Mouse (Mus musculus) ES-E14 (cell line): ENCODE data around the gene Abcc10. TPM values are rescaled to one million over a fixed set of nuclear protein-coding genes. Genes with fewer than 3 reads are reported as not detected.

Source experiments
- DNase-seq: peaks from one replicate; pipeline ENCODE4 v3.0.0-alpha.2; 2013; ENCODE audit warnings: low read depth, low spot score
- H3K27ac ChIP-seq: 2 replicates; pipeline ENCODE4 v1.5.1; 2012; ENCODE audit warnings: low read depth, mild to moderate bottlenecking, low read length, moderate library complexity, mixed read lengths; ENCODE audit not compliant: poor library complexity, insufficient read depth, severe bottlenecking
- H3K36me3 ChIP-seq: 2 replicates; pipeline ENCODE4 v1.6.1; 2012; ENCODE audit warnings: mild to moderate bottlenecking, low read length, moderate library complexity, mixed read lengths; ENCODE audit not compliant: control insufficient read depth, poor library complexity, insufficient read depth, severe bottlenecking
- H3K4me1 ChIP-seq, 2 experiments: fragments of 150-350 bp in 1 of 2; sonication (generic) in 1 of 2; 2 replicates each; pipeline ENCODE4 v1.6.1; 2012; ENCODE audit warnings: low read length in 2 of 2, mild to moderate bottlenecking in 1 of 2, mixed read lengths in 1 of 2; ENCODE audit not compliant: control insufficient read depth in 2 of 2, insufficient read depth in 2 of 2, poor library complexity in 1 of 2
- H3K4me3 ChIP-seq, 2 experiments: fragments of 150-350 bp in 1 of 2; sonication (generic) in 1 of 2; 2 replicates each; pipeline ENCODE4 v1.5.1; 2012; ENCODE audit warnings: low read length in 2 of 2, low read depth in 1 of 2, mild to moderate bottlenecking in 1 of 2, mixed read lengths in 1 of 2; ENCODE audit not compliant: insufficient read depth in 1 of 2, poor library complexity in 1 of 2, severe bottlenecking in 1 of 2
- H3K9ac ChIP-seq: 2 replicates; pipeline ENCODE4 v1.6.1; 2012; ENCODE audit warnings: low read depth, mild to moderate bottlenecking, low read length, mixed read lengths; ENCODE audit not compliant: poor library complexity, insufficient read depth, severe bottlenecking
- H3K9me3 ChIP-seq: fragments of 150-350 bp; sonication (generic); 2 replicates; pipeline ENCODE4 v1.6.1; 2012; ENCODE audit warnings: low read depth, mild to moderate bottlenecking, low read length; ENCODE audit not compliant: control insufficient read depth, insufficient read depth
- CHD2 ChIP-seq: IDR thresholded peaks from 2 replicates; pipeline ENCODE4 v1.6.1; 2014; ENCODE audit warnings: mild to moderate bottlenecking, low read depth, low read length, inconsistent platforms
- HCFC1 ChIP-seq: IDR thresholded peaks from 2 replicates; pipeline ENCODE4 v1.6.1; 2012; ENCODE audit warnings: low read length, inconsistent platforms, borderline replicate concordance; ENCODE audit not compliant: insufficient read depth
- MAFK ChIP-seq: IDR thresholded peaks from 2 replicates; pipeline ENCODE4 v1.6.1; 2014; ENCODE audit warnings: mild to moderate bottlenecking, low read depth, low read length, inconsistent platforms; ENCODE audit not compliant: insufficient read depth
- ZC3H11A ChIP-seq: IDR thresholded peaks from 2 replicates; pipeline ENCODE4 v1.6.1; 2012; ENCODE audit warnings: low read depth, mild to moderate bottlenecking, inconsistent platforms, low read length, borderline replicate concordance
- ZNF384 ChIP-seq: IDR thresholded peaks from 2 replicates; pipeline ENCODE4 v1.6.1; 2012; ENCODE audit warnings: low read depth, low read length, inconsistent platforms
- in situ Hi-C, 2 experiments: fragments of 600-800 bp; cut with MboI; formaldehyde crosslinking; loops; one replicate each; pipeline ENCODE4 v1.15.1; 2025; ENCODE audit warnings: low sequenced_read_pairs in 2 of 2, inconsistent platforms in 1 of 2; ENCODE audit not compliant: unreplicated experiment in 2 of 2
- total RNA-seq: library from RNA; depleted of rRNA; stranded (reverse); fragments of 300-350 nt; gene quantifications from 2 replicates; pipeline ENCODE4 v1.2.3, GENCODE M21; 2012

Gene Abcc10
- total RNA-seq, 1 experiment = 17.2 TPM

DNA sequence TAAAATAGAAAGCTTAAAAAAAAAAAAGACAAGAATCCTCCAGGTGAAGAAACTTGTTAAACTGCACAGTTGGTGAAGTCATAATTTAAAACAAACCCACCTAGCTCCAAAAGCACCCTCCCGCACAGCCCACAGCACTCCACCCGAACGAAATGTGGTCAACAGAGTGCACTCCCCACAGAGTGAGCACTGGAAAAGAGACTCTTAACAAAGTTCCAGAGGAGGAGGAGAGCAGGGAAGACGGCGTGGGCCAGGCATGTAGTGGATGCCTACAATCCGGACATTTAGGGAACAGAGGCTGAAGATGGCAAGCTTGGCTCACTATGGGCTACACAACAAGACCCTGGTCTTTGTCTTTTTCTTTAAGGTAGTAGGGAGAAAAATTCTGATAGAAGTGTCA lies 53.1 kb downstream of the Abcc10 start:
- H3K9ac ChIP-seq = no peak overlapping the region
- peaks cover 39% of the 10 kb centered on the region for H3K36me3 ChIP-seq
- no peak overlapping the region for H3K27ac ChIP-seq

DNA sequence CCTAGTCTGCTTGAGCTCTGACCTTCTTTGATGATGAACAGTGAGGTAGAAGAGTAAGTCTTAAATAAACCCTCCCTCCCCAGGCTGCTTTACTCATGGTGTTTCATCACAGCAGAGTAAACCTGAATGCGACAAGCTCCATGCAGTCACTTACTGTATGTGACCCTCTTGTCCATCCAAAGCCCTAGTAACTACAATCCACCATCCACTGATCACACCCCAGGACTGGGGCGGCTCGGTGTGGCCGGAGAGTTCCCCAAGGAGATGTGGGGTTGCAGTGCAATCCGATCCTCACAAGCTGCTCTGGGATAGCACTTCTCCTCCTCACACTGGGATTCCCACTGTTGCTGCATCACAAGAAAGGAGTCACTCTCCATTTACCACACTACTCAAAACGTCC lies 53.7 kb downstream of the Abcc10 start:
- Histone ChIP-seq H3K36me3 (peaks cover 44% of the 10 kb centered on the region), H3K27ac (no peak overlapping the region)

More for the DNA sequence above, 53.1 kb downstream of the Abcc10 start:
- Histone ChIP-seq H3K9me3 (no peaks in the 10 kb centered on the region), H3K4me3 (no peak overlapping the region), H3K4me1 (peaks cover 0 to 8% of the 10 kb centered on the region in 2 experiments; a peak in 1 of 4 replicates)
- TF ChIP-seq ZNF384 (no peak), CHD2 (no peak), MAFK (no peak), HCFC1 (no peak), ZC3H11A (no peak)
- DNase-seq = no peak
- in situ Hi-C loops = no loop called here

DNA sequence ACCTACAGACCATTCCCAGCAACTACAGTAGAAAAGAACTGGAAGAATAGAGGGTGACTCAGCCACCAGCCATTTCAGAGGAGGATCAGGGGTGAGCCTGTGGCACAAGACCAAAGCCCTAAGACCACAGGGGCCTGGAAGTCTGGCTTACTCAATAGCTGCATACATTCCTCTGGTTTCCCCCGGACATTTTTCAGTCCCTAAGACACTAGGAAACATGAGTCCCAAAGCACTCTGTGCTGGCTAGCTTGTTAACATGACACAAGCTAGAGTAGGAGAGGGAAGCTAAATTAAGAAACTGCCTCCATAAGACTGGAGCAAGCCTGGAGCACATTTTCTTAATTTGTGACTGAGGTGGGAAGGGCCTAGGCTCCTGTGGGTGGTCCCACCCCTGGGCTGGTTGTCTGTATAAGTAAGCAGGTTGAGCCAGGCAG lies 54.3 kb downstream of the Abcc10 start:
- Histone ChIP-seq H3K4me1 (peaks cover 0 to 11% of the 10 kb centered on the region in 2 experiments; a peak in 1 of 4 replicates), H3K36me3 (peaks cover 42% of the 10 kb centered on the region), H3K27ac (no peak overlapping the region), H3K9ac (no peak overlapping the region), H3K9me3 (no peaks in the 10 kb centered on the region), H3K4me3 (no peak overlapping the region)
- TF ChIP-seq MAFK (no peak), ZC3H11A (no peak), HCFC1 (no peak), CHD2 (no peak), ZNF384 (no peak)
- in situ Hi-C loops = no loop called here
- no peak for DNase-seq

More for the DNA sequence above, 53.7 kb downstream of the Abcc10 start:
- Histone ChIP-seq H3K9ac (no peak overlapping the region), H3K4me3 (no peak overlapping the region), H3K4me1 (peaks cover 0 to 11% of the 10 kb centered on the region in 2 experiments; a peak in 1 of 4 replicates), H3K9me3 (no peaks in the 10 kb centered on the region)
- TF ChIP-seq MAFK = no peak
- no peak for TF ChIP-seq ZNF384
- TF ChIP-seq ZC3H11A = no peak
- no peak for TF ChIP-seq CHD2
- TF ChIP-seq HCFC1 = no peak
- in situ Hi-C loops = no loop called here
- no peak for DNase-seq

DNA sequence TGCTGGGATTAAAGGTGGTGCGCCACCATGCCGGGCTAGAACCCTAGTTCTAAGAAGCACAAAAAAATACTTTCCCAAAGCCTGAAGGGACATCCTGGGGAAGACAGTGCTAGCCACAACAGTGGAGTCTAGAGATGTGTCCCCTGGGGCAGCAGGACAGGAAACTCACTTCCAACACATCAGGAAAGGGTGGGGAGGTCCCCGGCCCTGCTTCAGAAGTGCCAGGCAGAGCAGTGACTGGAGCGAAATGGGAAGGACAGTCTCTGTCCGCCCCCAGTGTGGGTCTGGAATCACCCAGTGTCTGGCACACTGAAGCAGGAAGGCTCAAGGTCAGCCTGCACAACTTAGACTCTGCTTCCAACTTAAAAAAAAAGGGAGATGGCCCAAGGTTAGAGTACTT lies 55.5 kb downstream of the Abcc10 start:
- no peaks in the 10 kb centered on the region for H3K9me3 ChIP-seq
- in situ Hi-C loops = no loop called here
- no peak overlapping the region for H3K4me3 ChIP-seq
- no peak for DNase-seq
- no peak overlapping the region for H3K27ac ChIP-seq
- peaks cover 36% of the 10 kb centered on the region for H3K36me3 ChIP-seq
- H3K4me1 ChIP-seq = peaks cover 2 to 15% of the 10 kb centered on the region in 2 experiments; a peak in 2 of 4 replicates
- no peak overlapping the region for H3K9ac ChIP-seq
- TF ChIP-seq MAFK = no peak
- TF ChIP-seq ZNF384 = no peak

DNA sequence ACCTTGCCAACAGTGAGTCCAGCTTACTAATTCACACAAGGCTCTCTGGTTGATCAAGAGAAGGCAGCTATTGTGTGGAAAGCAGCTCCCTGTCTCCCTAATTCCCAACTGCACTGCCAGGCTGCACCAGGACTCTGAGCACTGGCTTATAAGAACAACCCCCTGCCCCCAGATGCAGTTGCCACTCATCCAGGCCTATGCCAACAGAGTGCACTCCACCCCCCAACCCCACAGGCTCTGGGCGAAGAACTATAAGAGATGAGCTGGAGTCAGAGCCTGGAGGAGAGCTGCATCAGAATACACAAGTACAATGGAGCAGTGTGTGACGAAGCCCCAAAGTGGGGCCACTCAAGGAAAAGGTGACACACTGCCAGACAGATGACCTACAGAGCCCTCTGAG lies 56.1 kb downstream of the Abcc10 start:
- H3K27ac ChIP-seq = no peak overlapping the region
- peaks cover 38% of the 10 kb centered on the region for H3K36me3 ChIP-seq
- no peak for DNase-seq
- no peak for TF ChIP-seq MAFK
- no peak for TF ChIP-seq CHD2
- TF ChIP-seq ZC3H11A = no peak
- TF ChIP-seq HCFC1 = no peak
- no peak for TF ChIP-seq ZNF384
- H3K9ac ChIP-seq = no peak overlapping the region
- no peaks in the 10 kb centered on the region for H3K9me3 ChIP-seq
- no peak overlapping the region for H3K4me3 ChIP-seq
- peaks cover 4 to 20% of the 10 kb centered on the region in 2 experiments; a peak in 2 of 4 replicates for H3K4me1 ChIP-seq
- in situ Hi-C loops = no loop called here
